ENCODE assay signal across 20 mouse cellular contexts in the genomic region with DNA sequence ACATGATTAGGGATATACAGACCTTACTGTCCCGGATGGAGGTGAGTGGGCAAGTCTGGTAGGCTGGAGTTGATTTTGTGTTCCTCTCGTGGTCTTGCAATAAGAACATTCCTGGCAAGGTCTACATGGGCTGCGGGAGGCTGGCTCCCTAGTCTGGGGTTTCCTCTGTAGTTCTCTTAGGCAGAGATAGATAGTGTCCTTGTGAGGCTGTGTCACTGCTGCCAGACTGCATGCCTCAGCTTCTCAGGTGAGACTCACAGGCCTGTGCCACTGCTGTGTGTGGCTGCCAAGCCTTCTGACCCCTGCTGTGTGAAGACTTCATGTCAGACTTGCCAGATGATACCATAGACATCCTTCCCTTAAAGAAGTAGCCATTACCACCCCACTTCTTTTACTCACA. TPM values are rescaled to one million over a fixed set of nuclear protein-coding genes. Genes with fewer than 3 reads are reported as not detected.
DNase-seq lines count a peak whose midpoint lies in the region; ATAC-seq lines count a peak whose summit lies in the region.
"Had no signal": no experiment of that assay in that cellular context is flagged by ENCODE, and none has a peak within 500 bp of the region (broad histone marks: within the 10 kb centered on the region; RNA-seq: fewer than 3 reads in every experiment).

No protein-coding gene starts in this region.

- no peak for ATAC-seq in embryonic facial prominence, embryonic 15.5 days (ENCODE audit: insufficient number of reproducible peaks, low FRiP score, low TSS enrichment, low read depth)
- no peak for ATAC-seq in limb, embryonic 12.5 days (ENCODE audit: insufficient number of reproducible peaks, insufficient read depth, low FRiP score, low TSS enrichment, low read depth)
- ATAC-seq: activated CD4-positive, CD25-positive, alpha-beta regulatory T cell, adult 4 months; forebrain, embryonic 15.5 days; intestine, embryonic 15.5 days; Patski had no signal

- H3K27ac ChIP-seq in embryonic facial prominence, embryonic 15.5 days (replicated peaks), result no peak overlapping the region
- H3K27ac ChIP-seq in embryonic facial prominence, embryonic 10.5 days (replicated peaks), result no peak overlapping the region
- H3K27ac ChIP-seq in limb, embryonic 12.5 days, result no peak overlapping the region
- H3K27ac ChIP-seq in limb, embryonic 10.5 days, result no peak overlapping the region
- no peak overlapping the region for H3K27ac ChIP-seq in ES-E14 (ENCODE audit: insufficient read depth, low read depth, low read length, poor library complexity, severe bottlenecking)
- H3K27ac ChIP-seq: forebrain, embryonic 15.5 days; heart, adult 2 months; hindbrain, embryonic 12.5 days; intestine, embryonic 15.5 days had no signal

- 81% methylated on average over 3 of the region's 3 CpGs for WGBS in embryonic facial prominence, embryonic 15.5 days
- WGBS in embryonic facial prominence, embryonic 10.5 days, result 94% methylated on average over 3 of the region's 3 CpGs
- 89% methylated on average over 3 of the region's 3 CpGs for WGBS in limb, embryonic 12.5 days
- 93% methylated on average over 3 of the region's 3 CpGs for WGBS in limb, embryonic 10.5 days

- H3K9ac ChIP-seq in embryonic facial prominence, embryonic 15.5 days, result 0 out of 2 replicates have a peak overlapping the region, but pooled peaks have one; percentile 9
- 0 out of 2 replicates have a peak overlapping the region, but pooled peaks have one; percentile 31 for H3K9ac ChIP-seq in limb, embryonic 12.5 days (replicated peaks)
- H3K9ac ChIP-seq in ES-E14 (ENCODE audit: insufficient read depth, low read depth, low read length, poor library complexity, severe bottlenecking), result peak overlapping the region; percentile 25; the same call in 1 of the 2 replicates
- H3K9ac ChIP-seq: forebrain, embryonic 15.5 days; hindbrain, embryonic 12.5 days; intestine, embryonic 15.5 days had no signal

- H3K36me3 ChIP-seq in embryonic facial prominence, embryonic 15.5 days, result peaks cover 69% of the 10 kb centered on the region
- H3K36me3 ChIP-seq in embryonic facial prominence, embryonic 10.5 days (replicated peaks), result peaks cover 70% of the 10 kb centered on the region
- H3K36me3 ChIP-seq in limb, embryonic 12.5 days, result peaks cover 66% of the 10 kb centered on the region
- peaks cover 70% of the 10 kb centered on the region for H3K36me3 ChIP-seq in limb, embryonic 10.5 days
- peaks cover 53% of the 10 kb centered on the region for H3K36me3 ChIP-seq in ES-E14 (ENCODE audit: control insufficient read depth, insufficient read depth, low read length, poor library complexity, severe bottlenecking)

- no peaks in the 10 kb centered on the region for H3K27me3 ChIP-seq in embryonic facial prominence, embryonic 15.5 days
- no peaks in the 10 kb centered on the region for H3K27me3 ChIP-seq in embryonic facial prominence, embryonic 10.5 days (replicated peaks; ENCODE audit: low read depth, poor library complexity, severe bottlenecking)
- H3K27me3 ChIP-seq in limb, embryonic 12.5 days, result no peaks in the 10 kb centered on the region
- H3K27me3 ChIP-seq in limb, embryonic 10.5 days (ENCODE audit: low read depth, poor library complexity, severe bottlenecking), result no peaks in the 10 kb centered on the region
- H3K27me3 ChIP-seq: forebrain, embryonic 15.5 days; hindbrain, embryonic 12.5 days; intestine, embryonic 15.5 days; Patski had no signal

- in situ Hi-C loops in ES-E14 (cut with MboI; ENCODE audit: low sequenced_read_pairs in 2 of 2, unreplicated experiment in 2 of 2), result no loop called here

- no peaks in the 10 kb centered on the region for H3K9me3 ChIP-seq in embryonic facial prominence, embryonic 15.5 days (replicated peaks)
- peaks cover 9% of the 10 kb centered on the region; the same call in 1 of the 2 replicates for H3K9me3 ChIP-seq in embryonic facial prominence, embryonic 10.5 days
- H3K9me3 ChIP-seq in limb, embryonic 12.5 days, result no peaks in the 10 kb centered on the region
- H3K9me3 ChIP-seq in limb, embryonic 10.5 days (replicated peaks), result no peaks in the 10 kb centered on the region
- H3K9me3 ChIP-seq in ES-E14 (ENCODE audit: control insufficient read depth, insufficient read depth, low read depth, low read length), result no peaks in the 10 kb centered on the region
- H3K9me3 ChIP-seq: forebrain, embryonic 15.5 days; hindbrain, embryonic 12.5 days; intestine, embryonic 15.5 days had no signal

- DNase-seq in adrenal gland, adult 2 months, result peak; percentile 63
- no peak for DNase-seq in adrenal gland, postnatal 25 days
- DNase-seq in embryonic facial prominence, embryonic 10.5 days (ENCODE audit: low spot score), result no peak
- no peak for DNase-seq in limb, embryonic 10.5 days (ENCODE audit: low spot score)
- no peak for DNase-seq in ES-E14 (ENCODE audit: low read depth, low spot score)
- DNase-seq in gastrocnemius, postnatal 25 days, result no peak
- DNase-seq: cerebellum, adult 11-12 months; cerebellum, adult 9-10 months; heart, adult 2 months; heart, postnatal 10 days; heart, postnatal 4 days; kidney, adult 18-20 months had no signal

- H3K4me1 ChIP-seq in embryonic facial prominence, embryonic 15.5 days, result peaks cover 18% of the 10 kb centered on the region
- peaks cover 16% of the 10 kb centered on the region for H3K4me1 ChIP-seq in embryonic facial prominence, embryonic 10.5 days
- H3K4me1 ChIP-seq in limb, embryonic 12.5 days (replicated peaks), result peaks cover 15% of the 10 kb centered on the region
- H3K4me1 ChIP-seq in limb, embryonic 10.5 days, result peaks cover 14% of the 10 kb centered on the region
- H3K4me1 ChIP-seq in ES-E14 (ENCODE audit: control insufficient read depth in 2 of 2, insufficient read depth in 2 of 2, low read length in 2 of 2, poor library complexity in 1 of 2), result peaks cover 0 to 13% of the 10 kb centered on the region in 2 experiments; a peak in 2 of 4 replicates

- no peak overlapping the region for H3K4me3 ChIP-seq in embryonic facial prominence, embryonic 15.5 days (replicated peaks)
- H3K4me3 ChIP-seq in embryonic facial prominence, embryonic 10.5 days, result no peak overlapping the region
- no peak overlapping the region for H3K4me3 ChIP-seq in limb, embryonic 12.5 days (replicated peaks)
- H3K4me3 ChIP-seq in limb, embryonic 10.5 days, result no peak overlapping the region
- H3K4me3 ChIP-seq in ES-E14 (ENCODE audit: insufficient read depth in 1 of 2, low read depth in 1 of 2, low read length in 2 of 2, poor library complexity in 1 of 2, severe bottlenecking in 1 of 2), result no peak overlapping the region
- H3K4me3 ChIP-seq: forebrain, embryonic 15.5 days; heart, adult 2 months; hindbrain, embryonic 12.5 days; intestine, embryonic 15.5 days had no signal

- H3K4me2 ChIP-seq in embryonic facial prominence, embryonic 15.5 days (replicated peaks), result no peak overlapping the region
- H3K4me2 ChIP-seq in limb, embryonic 12.5 days, result no peak overlapping the region
- H3K4me2 ChIP-seq: forebrain, embryonic 15.5 days; hindbrain, embryonic 12.5 days; intestine, embryonic 15.5 days had no signal

RNA-seq across cellular contexts. Expression of gene Bag6, which starts 4.3 kb away (rescaled TPM):
- total RNA-seq in adrenal gland, adult 2 months (2021), result 100 to 1,000 TPM; 389 to 403 TPM
- polyA plus RNA-seq in adrenal gland, adult 2 months (2012; rRNA removed), result 433 and 470 TPM in 2 replicates
- 403 and 461 TPM in 2 replicates for total RNA-seq in adrenal gland, postnatal 25 days (2021)
- 57.8 TPM in 2 replicates for polyA plus RNA-seq in embryonic facial prominence, embryonic 15.5 days (2015; fragmentation: Nextera tagmentation; extraction: Ambion mirVana)
- polyA plus RNA-seq in embryonic facial prominence, embryonic 10.5 days (2016; fragmentation: Nextera tagmentation; extraction: Ambion mirVana), result 73.8 and 77.8 TPM in 2 replicates
- 70.4 TPM in 2 replicates for polyA plus RNA-seq in limb, embryonic 12.5 days (2016; fragmentation: Nextera tagmentation; extraction: Ambion mirVana)
- 74.2 and 74.7 TPM in 2 replicates for polyA plus RNA-seq in limb, embryonic 10.5 days (2016; fragmentation: Nextera tagmentation; extraction: Ambion mirVana)
- total RNA-seq in ES-E14 (2012; rRNA removed), result 208 and 245 TPM in 2 replicates
- total RNA-seq in gastrocnemius, postnatal 25 days (2021), result 100 to 1,000 TPM; 180 to 197 TPM

RNA-seq across cellular contexts. Expression of gene Apom, which starts 7.4 kb away (rescaled TPM):
- total RNA-seq in adrenal gland, adult 2 months (2021), result under 1 TPM in 1 of 2 experiments, not detected in 1; 0.78 TPM
- 0.22 TPM in 1 of 2 replicates, not detected in the other for polyA plus RNA-seq in adrenal gland, adult 2 months (2012; rRNA removed)
- total RNA-seq in adrenal gland, postnatal 25 days (2021), result 2.9 TPM in 1 of 2 replicates, not detected in the other
- 0.17 TPM in 1 of 2 replicates, not detected in the other for polyA plus RNA-seq in embryonic facial prominence, embryonic 15.5 days (2015; fragmentation: Nextera tagmentation; extraction: Ambion mirVana)
- polyA plus RNA-seq in embryonic facial prominence, embryonic 10.5 days (2016; fragmentation: Nextera tagmentation; extraction: Ambion mirVana), result 0.40 and 0.69 TPM in 2 replicates
- 0.61 and 0.70 TPM in 2 replicates for polyA plus RNA-seq in limb, embryonic 12.5 days (2016; fragmentation: Nextera tagmentation; extraction: Ambion mirVana)
- polyA plus RNA-seq in limb, embryonic 10.5 days (2016; fragmentation: Nextera tagmentation; extraction: Ambion mirVana), result 0.39 and 0.56 TPM in 2 replicates
- total RNA-seq in ES-E14 (2012; rRNA removed), result 7.5 and 10.0 TPM in 2 replicates
- not detected for total RNA-seq in gastrocnemius, postnatal 25 days (2021)
- total RNA-seq: gastrocnemius, adult 8-10 months; heart, adult 2 months; heart, postnatal 10 days; heart, postnatal 4 days had no signal
- polyA plus RNA-seq: activated CD4-positive, CD25-positive, alpha-beta regulatory T cell, adult 4 months; heart, adult 2 months; hindbrain, embryonic 12.5 days had no signal

RNA-seq across cellular contexts. Expression of gene D17H6S53E, which starts 13.1 kb away (rescaled TPM):
- total RNA-seq in adrenal gland, adult 2 months (2021), result 10 to 100 TPM; 23.4 to 32.0 TPM
- polyA plus RNA-seq in adrenal gland, adult 2 months (2012; rRNA removed), result 27.7 and 45.5 TPM in 2 replicates
- 23.0 and 29.7 TPM in 2 replicates for total RNA-seq in adrenal gland, postnatal 25 days (2021)
- 11.2 and 12.2 TPM in 2 replicates for polyA plus RNA-seq in embryonic facial prominence, embryonic 15.5 days (2015; fragmentation: Nextera tagmentation; extraction: Ambion mirVana)
- polyA plus RNA-seq in embryonic facial prominence, embryonic 10.5 days (2016; fragmentation: Nextera tagmentation; extraction: Ambion mirVana), result 9.6 and 9.7 TPM in 2 replicates
- 7.1 and 10.1 TPM in 2 replicates for polyA plus RNA-seq in limb, embryonic 12.5 days (2016; fragmentation: Nextera tagmentation; extraction: Ambion mirVana)
- 8.4 and 8.5 TPM in 2 replicates for polyA plus RNA-seq in limb, embryonic 10.5 days (2016; fragmentation: Nextera tagmentation; extraction: Ambion mirVana)
- total RNA-seq in ES-E14 (2012; rRNA removed), result 11.2 and 11.7 TPM in 2 replicates
- total RNA-seq in gastrocnemius, postnatal 25 days (2021), result 10 to 100 TPM; 19.5 to 22.6 TPM

RNA-seq across cellular contexts. Expression of gene Csnk2b, which starts 17.4 kb away (rescaled TPM):
- total RNA-seq in adrenal gland, adult 2 months (2021), result 100 to 1,000 TPM; 212 to 337 TPM
- 358 and 360 TPM in 2 replicates for polyA plus RNA-seq in adrenal gland, adult 2 months (2012; rRNA removed)
- 201 and 272 TPM in 2 replicates for total RNA-seq in adrenal gland, postnatal 25 days (2021)
- polyA plus RNA-seq in embryonic facial prominence, embryonic 15.5 days (2015; fragmentation: Nextera tagmentation; extraction: Ambion mirVana), result 278 and 279 TPM in 2 replicates
- 283 and 288 TPM in 2 replicates for polyA plus RNA-seq in embryonic facial prominence, embryonic 10.5 days (2016; fragmentation: Nextera tagmentation; extraction: Ambion mirVana)
- polyA plus RNA-seq in limb, embryonic 12.5 days (2016; fragmentation: Nextera tagmentation; extraction: Ambion mirVana), result 266 and 270 TPM in 2 replicates
- 299 and 317 TPM in 2 replicates for polyA plus RNA-seq in limb, embryonic 10.5 days (2016; fragmentation: Nextera tagmentation; extraction: Ambion mirVana)
- total RNA-seq in ES-E14 (2012; rRNA removed), result 78.0 and 98.6 TPM in 2 replicates
- total RNA-seq in gastrocnemius, postnatal 25 days (2021), result 100 to 1,000 TPM; 149 to 158 TPM

RNA-seq across cellular contexts. Expression of gene Gpank1, which starts 18.0 kb away (rescaled TPM):
- 10 to 100 TPM; 12.4 to 12.8 TPM for total RNA-seq in adrenal gland, adult 2 months (2021)
- 13.3 and 15.8 TPM in 2 replicates for polyA plus RNA-seq in adrenal gland, adult 2 months (2012; rRNA removed)
- 19.0 and 19.4 TPM in 2 replicates for total RNA-seq in adrenal gland, postnatal 25 days (2021)
- 19.5 and 20.1 TPM in 2 replicates for polyA plus RNA-seq in embryonic facial prominence, embryonic 15.5 days (2015; fragmentation: Nextera tagmentation; extraction: Ambion mirVana)
- 32.5 and 33.3 TPM in 2 replicates for polyA plus RNA-seq in embryonic facial prominence, embryonic 10.5 days (2016; fragmentation: Nextera tagmentation; extraction: Ambion mirVana)
- polyA plus RNA-seq in limb, embryonic 12.5 days (2016; fragmentation: Nextera tagmentation; extraction: Ambion mirVana), result 22.4 and 23.7 TPM in 2 replicates
- polyA plus RNA-seq in limb, embryonic 10.5 days (2016; fragmentation: Nextera tagmentation; extraction: Ambion mirVana), result 33.9 and 35.8 TPM in 2 replicates
- total RNA-seq in ES-E14 (2012; rRNA removed), result 21.9 and 31.1 TPM in 2 replicates
- 1 to 10 TPM; 7.1 to 8.4 TPM for total RNA-seq in gastrocnemius, postnatal 25 days (2021)
